In genomic region chr16:70381045-70381444, GRCm38 (mm10) we compare ENCODE assay signal across 16 mouse cellular contexts.
"Had no signal": no experiment of that assay in that cellular context is flagged by ENCODE, and none has a peak within 500 bp of the region (broad histone marks: within the 10 kb centered on the region; RNA-seq: fewer than 3 reads in every experiment).

No protein-coding gene starts in this region.

- H3K9me3 ChIP-seq: neural tube, embryonic 12.5 days; neural tube, embryonic 13.5 days; neural tube, embryonic 15.5 days; stomach, embryonic 15.5 days had no signal

- H3K27ac ChIP-seq: neural tube, embryonic 12.5 days; neural tube, embryonic 13.5 days; neural tube, embryonic 15.5 days; stomach, embryonic 15.5 days had no signal

- H3K4me1 ChIP-seq: neural tube, embryonic 12.5 days; neural tube, embryonic 13.5 days; neural tube, embryonic 15.5 days; stomach, embryonic 15.5 days had no signal

- DNase-seq: retina, postnatal 1 day; right cerebral cortex, adult 18-20 months; right cerebral cortex, postnatal 14 days; right cerebral cortex, postnatal 25 days; right cerebral cortex, postnatal 4 days; spleen, adult 18-20 months; thymus, adult 18-20 months; thymus, adult 2 months; thymus, postnatal 14 days; thymus, postnatal 25 days; thymus, postnatal 36 days; thymus, postnatal 4 days had no signal

- H3K4me3 ChIP-seq: neural tube, embryonic 12.5 days; neural tube, embryonic 13.5 days; neural tube, embryonic 15.5 days; stomach, embryonic 15.5 days had no signal

- H3K4me2 ChIP-seq: neural tube, embryonic 12.5 days; neural tube, embryonic 13.5 days; neural tube, embryonic 15.5 days; stomach, embryonic 15.5 days had no signal

- H3K27me3 ChIP-seq: neural tube, embryonic 12.5 days; neural tube, embryonic 13.5 days; neural tube, embryonic 15.5 days; stomach, embryonic 15.5 days had no signal

- H3K36me3 ChIP-seq: neural tube, embryonic 12.5 days; neural tube, embryonic 13.5 days; neural tube, embryonic 15.5 days; stomach, embryonic 15.5 days had no signal

- H3K9ac ChIP-seq: neural tube, embryonic 12.5 days; neural tube, embryonic 13.5 days; neural tube, embryonic 15.5 days; stomach, embryonic 15.5 days had no signal
